Mouse (Mus musculus) midbrain, embryonic 15.5 days (tissue): ENCODE data around the gene Susd4. TPM values are rescaled to one million over a fixed set of nuclear protein-coding genes. Genes with fewer than 3 reads are reported as not detected.
A peak's percentile ranks its signal among the peaks of the same experiment; 100 is the strongest.

ENCODE experiments used
- ATAC-seq: fragments of 200-750 bp; cut with Nextera tagmentation; replicated peaks from 2 replicates; pipeline ENCODE4 v1.8.0; 2017; ENCODE audit warnings: moderate TSS enrichment
- H3K27ac ChIP-seq: fragments of 300-500 bp; sonication (generic); 2 replicates; pipeline ENCODE4 v1.5.1; 2015; ENCODE audit warnings: mild to moderate bottlenecking, inconsistent platforms
- H3K27me3 ChIP-seq: fragments of 300-500 bp; sonication (generic); replicated peaks from 2 replicates; pipeline ENCODE4 v1.6.1; 2015; ENCODE audit warnings: inconsistent platforms
- H3K36me3 ChIP-seq: fragments of 300-500 bp; sonication (generic); replicated peaks from 2 replicates; pipeline ENCODE4 v1.6.1; 2015; ENCODE audit warnings: inconsistent platforms
- H3K4me1 ChIP-seq: fragments of 300-500 bp; sonication (generic); 2 replicates; pipeline ENCODE4 v1.6.1; 2015; ENCODE audit warnings: inconsistent platforms
- H3K4me2 ChIP-seq: fragments of 300-500 bp; sonication (generic); 2 replicates; pipeline ENCODE4 v1.6.1; 2015; ENCODE audit warnings: inconsistent platforms, mild to moderate bottlenecking, moderate library complexity
- H3K4me3 ChIP-seq: fragments of 300-500 bp; sonication (generic); 2 replicates; pipeline ENCODE4 v1.5.1; 2015; ENCODE audit warnings: mild to moderate bottlenecking, inconsistent platforms
- H3K9ac ChIP-seq: fragments of 300-500 bp; sonication (generic); 2 replicates; pipeline ENCODE4 v1.6.1; 2015; ENCODE audit warnings: mild to moderate bottlenecking, inconsistent platforms
- H3K9me3 ChIP-seq: fragments of 300-500 bp; sonication (generic); 2 replicates; pipeline ENCODE4 v1.6.1; 2016; ENCODE audit warnings: inconsistent platforms
- WGBS: fragments of 180-500 bp; shearing (Covaris S2); methylation state at CpG from one replicate; pipeline ENCODE4 v1.1.7; 2015; ENCODE audit warnings: mixed read lengths; 5-methylcytosine and 5-hydroxymethylcytosine counted together
- polyA plus RNA-seq: library from polyadenylated mRNA; unstranded; fragments of >200 nt; fragmentation: Nextera tagmentation; extraction: Ambion mirVana; gene quantifications from 2 replicates; pipeline ENCODE4 v1.2.1, GENCODE M21; 2015

Susd4 gene
- polyA plus RNA-seq, 1 experiment from 2014 or later: 81.8 TPM

DNA sequence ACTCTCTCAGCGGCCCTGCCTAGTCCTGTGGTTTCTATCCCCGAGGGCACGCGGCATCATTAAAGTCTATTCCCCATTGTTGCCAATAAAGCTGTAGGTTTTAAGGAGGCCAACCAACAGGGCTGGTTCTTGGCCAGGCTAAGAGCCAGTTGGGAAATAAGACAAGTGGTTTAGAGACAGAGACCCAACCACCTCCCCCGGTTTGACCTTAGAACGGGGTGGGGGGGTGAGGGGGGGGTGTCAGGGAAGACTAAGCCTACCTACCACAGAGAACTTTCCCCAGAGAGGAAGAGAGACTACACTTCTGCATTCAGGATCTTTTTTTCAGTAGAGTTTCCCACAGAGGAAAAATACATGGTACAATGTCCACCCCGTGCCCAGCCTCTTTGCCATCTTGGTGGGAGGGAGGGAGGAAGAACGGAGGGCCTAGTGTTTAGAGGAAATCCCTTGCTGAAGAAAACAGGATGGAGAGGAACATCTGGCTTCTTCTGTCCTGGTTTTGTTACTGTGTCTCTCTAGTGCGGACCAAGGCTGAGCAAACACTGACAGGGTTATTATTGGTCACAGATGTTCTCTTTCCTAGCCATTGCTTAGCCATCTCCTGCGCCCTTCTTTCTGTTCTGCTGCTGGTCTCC is 173.9 kb downstream of the Susd4 start:
- Histone ChIP-seq H3K4me2 (no peak overlapping the region), H3K4me1 (peaks cover 6% of the 10 kb centered on the region; the same call in 1 of the 2 replicates), H3K36me3 (no peaks in the 10 kb centered on the region), H3K9ac (no peak overlapping the region), H3K4me3 (no peak overlapping the region), H3K9me3 (no peaks in the 10 kb centered on the region), H3K27ac (no peak overlapping the region), H3K27me3 (no peaks in the 10 kb centered on the region)
- 71% methylated on average over 10 of the region's 10 CpGs for WGBS
- ATAC-seq: no peak

DNA sequence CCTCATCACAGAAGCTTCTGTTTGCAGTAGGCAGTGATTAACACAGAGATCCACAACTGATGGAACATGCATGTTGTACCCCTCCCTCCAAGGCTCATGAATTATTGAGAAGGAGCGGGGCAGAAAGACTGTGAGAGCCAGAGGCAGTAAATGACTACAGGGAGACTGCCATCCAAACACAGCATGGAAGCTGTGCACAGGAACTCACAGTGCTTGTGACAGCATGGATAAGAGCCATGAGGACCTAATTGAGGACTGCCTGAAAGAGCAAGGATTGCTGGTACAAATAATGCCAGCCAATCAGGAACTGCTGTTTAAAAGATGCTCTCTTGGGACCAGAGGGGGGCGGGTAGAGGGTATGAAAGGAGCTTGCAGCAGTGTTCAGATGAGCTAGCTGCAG is 178.3 kb downstream of the Susd4 start:
- H3K9me3 ChIP-seq: no peaks in the 10 kb centered on the region
- peak; percentile 48; the same call in 1 of the 2 replicates for ATAC-seq
- H3K27ac ChIP-seq: no peak overlapping the region
- 62% methylated on average over 2 of the region's 2 CpGs for WGBS
- no peaks in the 10 kb centered on the region for H3K27me3 ChIP-seq
- no peak overlapping the region for H3K9ac ChIP-seq
- H3K4me1 ChIP-seq: peaks cover 6% of the 10 kb centered on the region; the same call in 1 of the 2 replicates
- no peak overlapping the region for H3K4me2 ChIP-seq
- no peaks in the 10 kb centered on the region for H3K36me3 ChIP-seq
- H3K4me3 ChIP-seq: no peak overlapping the region

- no peak for ATAC-seq
- no peaks in the 10 kb centered on the region for H3K9me3 ChIP-seq
- no peaks in the 10 kb centered on the region for H3K27me3 ChIP-seq
- no peak overlapping the region for H3K4me2 ChIP-seq
- H3K27ac ChIP-seq: no peak overlapping the region
- H3K9ac ChIP-seq: no peak overlapping the region
- peaks cover 6% of the 10 kb centered on the region; the same call in 1 of the 2 replicates for H3K4me1 ChIP-seq
- H3K36me3 ChIP-seq: no peaks in the 10 kb centered on the region
- no peak overlapping the region for H3K4me3 ChIP-seq
- WGBS: 89% methylated on average over 3 of the region's 3 CpGs
These were observed 180.3 kb downstream of the Susd4 start for GRCm38 (mm10) chr1:182943911-182944310.

GRCm38 (mm10) chr1:182944638-182945037 is 181.0 kb downstream of the Susd4 start:
- 76% methylated on average over 5 of the region's 5 CpGs for WGBS
- no peak overlapping the region for H3K9ac ChIP-seq
- H3K4me3 ChIP-seq: no peak overlapping the region
- H3K9me3 ChIP-seq: no peaks in the 10 kb centered on the region
- H3K27ac ChIP-seq: no peak overlapping the region
- H3K36me3 ChIP-seq: no peaks in the 10 kb centered on the region
- peaks cover 6% of the 10 kb centered on the region; the same call in 1 of the 2 replicates for H3K4me1 ChIP-seq
- H3K4me2 ChIP-seq: no peak overlapping the region
- ATAC-seq: no peak
- no peaks in the 10 kb centered on the region for H3K27me3 ChIP-seq

- Histone ChIP-seq H3K27me3 (no peaks in the 10 kb centered on the region), H3K4me1 (peaks cover 6% of the 10 kb centered on the region; the same call in 1 of the 2 replicates), H3K36me3 (no peaks in the 10 kb centered on the region), H3K4me3 (no peak overlapping the region), H3K9ac (no peak overlapping the region), H3K27ac (no peak overlapping the region), H3K4me2 (no peak overlapping the region), H3K9me3 (no peaks in the 10 kb centered on the region)
- 71% methylated on average over 6 of the region's 6 CpGs for WGBS
- no peak for ATAC-seq
These were observed 181.9 kb downstream of the Susd4 start for GRCm38 (mm10) chr1:182945561-182945960.

Other genes starting within 250 kb of the Susd4 start
- gene Capn2, start 246.3 kb upstream of the Susd4 start, polyA plus RNA-seq: 85.6 and 86.2 TPM in 2 replicates
- gene Capn8, start 198.9 kb upstream of the Susd4 start, polyA plus RNA-seq: 0.06 and 0.11 TPM in 2 replicates
- gene Ccdc185, start 14.7 kb upstream of the Susd4 start, polyA plus RNA-seq: not detected in 2 replicates
- 0.17 and 0.45 TPM in 2 replicates for gene Tlr5, start 190.9 kb downstream of the Susd4 start, polyA plus RNA-seq